Mouse (Mus musculus) kidney, postnatal 10 days (tissue): Measurements from ENCODE around the gene Gm11127.
A peak's percentile ranks its signal among the peaks of the same experiment; 100 is the strongest.
"Not testable (repeated sequence)": the region's sequence is repeated elsewhere in the genome, so short reads cannot be mapped to it uniquely, and the experiment has no call there.

Source experiments
- DNase-seq: peaks from one replicate; pipeline ENCODE4 v3.0.0; 2021; ENCODE audit warnings: mixed read lengths

Gm11127 gene

GRCm38 (mm10) chr17:36030703-36031582 is 27.2 kb downstream of the Gm11127 start:
- DNase-seq, result not testable (repeated sequence)

DNA sequence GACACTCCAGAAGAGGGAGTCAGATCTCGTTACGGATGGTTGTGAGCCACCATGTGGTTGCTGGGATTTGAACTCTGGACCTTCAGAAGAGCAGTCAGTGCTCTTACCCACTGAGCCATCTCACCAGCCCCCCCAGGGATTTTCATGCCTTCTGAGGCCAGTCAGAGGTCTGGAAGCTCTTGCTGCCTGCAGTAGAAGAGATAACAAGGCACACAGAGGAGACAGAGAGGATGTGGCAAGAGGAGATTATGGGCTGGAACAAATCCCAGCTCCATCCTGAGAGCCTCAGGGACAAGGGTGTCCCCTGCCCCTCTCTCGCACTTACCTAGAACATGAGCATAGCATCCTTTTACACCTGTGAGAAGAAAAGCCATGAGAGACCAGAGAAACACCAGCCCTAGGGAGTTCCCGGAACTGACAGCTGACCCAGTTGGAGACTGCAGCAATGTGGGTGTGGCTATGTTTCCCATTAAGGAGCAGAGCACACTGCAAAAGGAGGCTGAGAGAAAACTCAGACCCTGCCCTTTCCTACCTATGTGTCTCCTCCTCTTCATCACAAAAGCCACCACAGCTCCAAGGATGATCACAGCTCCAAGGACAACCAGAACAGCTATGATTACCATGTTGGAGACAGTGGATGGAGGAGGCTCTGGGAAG is 28.0 kb downstream of the Gm11127 start:
- DNase-seq, result not testable (repeated sequence)

GRCm38 (mm10) chr17:36028879-36029619 is 29.1 kb downstream of the Gm11127 start:
- DNase-seq, result no peak

GRCm38 (mm10) chr17:36027663-36028062 is 30.5 kb downstream of the Gm11127 start:
- no peak for DNase-seq

DNA sequence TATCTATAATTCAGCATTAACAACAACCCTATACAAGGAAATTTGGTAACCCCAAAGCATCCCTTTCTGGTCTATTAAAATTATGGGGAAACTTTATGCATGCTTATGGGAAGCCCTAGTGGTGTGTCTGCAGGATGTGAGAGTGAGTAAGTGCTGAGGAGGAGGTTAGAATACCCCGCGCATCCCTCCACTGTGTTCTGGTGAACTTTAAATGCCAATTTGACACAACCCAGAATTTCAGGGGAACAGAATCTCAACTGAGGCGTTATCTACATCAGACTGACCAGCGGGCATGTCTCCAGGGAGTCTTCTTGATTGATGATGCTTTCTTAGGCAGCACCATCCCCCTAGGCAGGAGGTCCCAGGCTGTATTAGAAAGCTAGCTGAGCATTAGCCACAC is 32.3 kb downstream of the Gm11127 start:
- DNase-seq, result no peak

GRCm38 (mm10) chr17:36025197-36025596 is 33.0 kb downstream of the Gm11127 start:
- no peak for DNase-seq

DNA sequence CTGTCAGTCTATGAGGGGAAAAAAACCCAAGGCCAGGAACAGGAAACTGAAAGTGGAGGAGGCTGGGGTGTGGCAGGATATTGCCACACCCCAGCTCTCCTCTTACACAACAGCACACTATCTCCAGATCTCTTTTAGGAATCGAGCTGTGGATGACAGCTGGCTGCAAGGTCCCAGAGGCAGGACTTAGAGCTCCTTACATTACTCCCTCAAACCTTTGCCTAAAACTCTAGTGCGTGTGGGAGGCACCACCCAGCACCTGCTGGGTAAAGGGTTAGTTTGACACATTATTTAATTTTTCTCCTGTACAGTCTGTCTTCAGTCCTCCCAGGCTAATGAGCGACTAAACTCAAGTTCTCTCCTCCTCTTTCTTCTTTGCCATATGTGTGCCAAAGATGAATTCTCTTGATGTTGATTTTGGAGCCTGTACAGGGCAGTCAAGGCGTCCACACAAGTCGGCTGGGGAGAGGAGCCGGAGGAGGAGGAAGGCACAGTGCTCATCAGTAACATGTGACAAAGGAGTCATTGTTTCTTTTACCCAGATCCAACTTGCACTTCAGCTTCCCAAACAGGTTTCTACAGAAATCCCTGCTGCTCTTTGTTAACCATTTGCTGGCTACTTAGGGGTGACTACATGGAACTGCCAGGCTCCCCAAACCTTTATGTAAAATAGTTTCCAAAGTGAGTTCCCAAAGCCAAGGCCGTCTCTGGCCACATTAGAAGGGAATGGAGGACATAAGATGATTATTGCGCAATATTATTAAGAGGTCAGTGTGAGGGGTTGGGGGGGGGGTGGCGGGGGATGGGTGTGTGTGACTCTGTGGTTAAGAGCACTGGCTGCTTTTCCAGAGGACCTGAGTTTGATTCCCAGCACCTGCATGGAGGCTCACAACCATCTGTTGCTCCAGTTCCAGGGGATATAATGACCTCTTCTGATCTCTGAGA is 34.2 kb downstream of the Gm11127 start:
- DNase-seq, result peak; percentile 30

- no peak for DNase-seq
Measured at GRCm38 (mm10) chr17:36022922-36023321, 35.2 kb downstream of the Gm11127 start.

DNA sequence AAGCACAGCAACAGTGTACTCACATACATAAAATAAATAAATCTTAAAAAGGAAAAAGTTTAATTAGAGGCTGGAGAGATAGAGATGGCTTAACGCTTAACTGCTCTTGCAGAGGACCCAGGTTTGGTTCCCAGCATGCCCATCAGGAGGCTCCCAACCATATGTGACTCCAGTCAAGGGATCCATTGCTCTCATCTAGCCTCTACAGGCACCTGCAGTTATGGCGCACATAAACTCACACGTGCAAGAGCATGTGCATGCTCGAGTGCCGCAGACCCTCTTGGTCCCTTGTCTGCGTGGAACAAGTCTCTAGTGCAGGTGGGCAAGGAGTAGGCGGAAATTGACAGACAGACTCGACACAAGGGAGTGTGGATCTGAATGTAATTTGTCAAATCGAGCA is 36.1 kb downstream of the Gm11127 start:
- DNase-seq, result no peak

DNA sequence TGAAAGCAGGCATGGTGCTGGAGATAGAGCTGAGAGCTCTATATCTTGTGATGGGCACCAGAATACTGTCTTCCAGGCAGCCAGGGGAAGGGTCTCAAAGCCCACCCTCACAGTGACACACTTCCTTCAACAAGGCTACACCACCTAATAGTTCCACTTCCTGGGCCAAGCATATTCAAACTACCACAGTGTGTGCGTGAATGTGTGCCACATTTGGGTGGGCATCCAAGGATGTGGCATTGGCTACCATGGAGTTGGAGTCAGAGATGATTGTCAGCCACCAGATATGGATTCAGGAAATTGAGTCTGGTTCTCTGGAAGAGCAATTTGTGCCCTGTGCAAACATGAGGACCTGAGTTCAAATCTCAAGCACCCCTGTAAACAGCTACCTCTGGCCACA is 36.9 kb downstream of the Gm11127 start:
- no peak for DNase-seq

GRCm38 (mm10) chr17:36020191-36021073 is 37.7 kb downstream of the Gm11127 start, which contains the start of gene H2-T24:
Gene H2-T24, minus strand, starts transcription at chr17:36020560.
- DNase-seq, result peak; percentile 84

DNA sequence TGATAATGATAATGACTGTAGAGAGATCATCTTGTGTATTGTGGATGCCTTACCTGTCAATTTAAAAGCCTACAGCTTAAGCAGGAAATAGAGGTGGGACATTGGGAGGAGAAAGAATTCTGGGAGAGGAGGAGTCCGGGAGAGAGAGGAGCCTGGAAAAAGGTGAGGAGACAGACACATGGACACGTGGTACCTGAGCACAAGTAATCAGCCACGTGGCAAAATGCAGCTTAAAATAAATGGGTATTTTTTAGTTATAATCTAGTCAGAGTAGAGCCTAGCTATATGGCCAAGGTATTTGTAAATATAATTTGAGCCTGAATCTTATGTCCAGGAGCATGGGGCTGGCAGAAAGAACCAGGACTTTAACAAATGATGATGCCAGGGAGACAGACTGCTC is 38.7 kb downstream of the Gm11127 start:
- DNase-seq, result no peak

GRCm38 (mm10) chr17:36018979-36019378 is 39.2 kb downstream of the Gm11127 start:
- DNase-seq, result peak; percentile 52

GRCm38 (mm10) chr17:36017046-36017445 is 41.1 kb downstream of the Gm11127 start:
- DNase-seq, result no peak

GRCm38 (mm10) chr17:36014977-36015376 is 43.2 kb downstream of the Gm11127 start:
- no peak for DNase-seq
